Mouse (Mus musculus) ZHBTc4 (cell line): ENCODE data around the gene Nmnat2.

ENCODE experiments used
- DNase-seq: peaks from one replicate; pipeline ENCODE4 v3.0.0-alpha.2; 2011; ENCODE audit warnings: low read depth, low spot score

Gene Nmnat2

GRCm38 (mm10) chr1:153159137-153159536, 204.3 kb downstream of the Nmnat2 start:
- no peak for DNase-seq

GRCm38 (mm10) chr1:153163831-153164230, 209.0 kb downstream of the Nmnat2 start:
- DNase-seq: no peak

GRCm38 (mm10) chr1:153168293-153168692, 213.5 kb downstream of the Nmnat2 start:
- no peak for DNase-seq
